In genomic region chr17:48407154-48407553, GRCm38 (mm10) we compare ENCODE assay signal across 9 mouse cellular contexts. TPM values are rescaled to one million over a fixed set of nuclear protein-coding genes. Genes with fewer than 3 reads are reported as not detected.
A peak's percentile ranks its signal among the peaks of the same experiment; 100 is the strongest.
DNase-seq lines count a peak whose midpoint lies in the region; ATAC-seq and TF ChIP-seq lines count a peak whose summit lies in the region.
"Had no signal": no experiment of that assay in that cellular context is flagged by ENCODE, and none has a peak within 500 bp of the region (broad histone marks: within the 10 kb centered on the region; RNA-seq: fewer than 3 reads in every experiment).

No protein-coding gene starts in this region.

- no peak overlapping the region for H3K27ac ChIP-seq in intestine, embryonic 15.5 days
- no peak overlapping the region for H3K27ac ChIP-seq in intestine, postnatal 0 days (ENCODE audit: low read depth, low read length)
- H3K27ac ChIP-seq in bone marrow, adult 2 months (ENCODE audit: control insufficient read depth, insufficient read depth, low read depth, low read length, poor library complexity), result peak overlapping the region; percentile 42; the same call in 1 of the 2 replicates
- H3K27ac ChIP-seq in embryonic facial prominence, embryonic 10.5 days (replicated peaks), result peak overlapping the region; percentile 99
- peak overlapping the region; percentile 100 for H3K27ac ChIP-seq in liver, embryonic 12.5 days
- H3K27ac ChIP-seq in thymus, adult 2 months (ENCODE audit: control insufficient read depth, insufficient read depth, low read length), result no peak overlapping the region

- H3K9me3 ChIP-seq in intestine, embryonic 15.5 days, result no peaks in the 10 kb centered on the region
- H3K9me3 ChIP-seq in intestine, postnatal 0 days (ENCODE audit: control insufficient read depth), result no peaks in the 10 kb centered on the region
- no peaks in the 10 kb centered on the region for H3K9me3 ChIP-seq in embryonic facial prominence, embryonic 10.5 days
- H3K9me3 ChIP-seq in liver, embryonic 12.5 days (replicated peaks), result no peaks in the 10 kb centered on the region

- H3K36me3 ChIP-seq in intestine, embryonic 15.5 days, result no peaks in the 10 kb centered on the region
- 0 out of 2 replicates have a peak, but pooled peaks cover 5% of the 10 kb centered on the region for H3K36me3 ChIP-seq in intestine, postnatal 0 days (ENCODE audit: control insufficient read depth, insufficient read depth)
- H3K36me3 ChIP-seq in embryonic facial prominence, embryonic 10.5 days (replicated peaks), result peaks cover 28% of the 10 kb centered on the region
- H3K36me3 ChIP-seq in liver, embryonic 12.5 days, result peaks cover 28% of the 10 kb centered on the region
- no peaks in the 10 kb centered on the region for H3K36me3 ChIP-seq in thymus, adult 2 months (ENCODE audit: control insufficient read depth, insufficient read depth, low read length)

- no peak for TF ChIP-seq POLR2A in bone marrow, adult 2 months (IDR thresholded peaks at IDR 0.05; ENCODE audit: borderline replicate concordance, control insufficient read depth, low read depth, low read length)
- TF ChIP-seq POLR2A in thymus, adult 2 months (IDR thresholded peaks at IDR 0.05; ENCODE audit: control insufficient read depth, extremely low read depth, insufficient read depth, low read length, poor library complexity), result no peak

- H3K9ac ChIP-seq in intestine, embryonic 15.5 days, result no peak overlapping the region
- H3K9ac ChIP-seq in intestine, postnatal 0 days (ENCODE audit: low read depth, low read length), result no peak overlapping the region
- H3K9ac ChIP-seq in liver, embryonic 12.5 days, result peak overlapping the region; percentile 99

- H3K4me2 ChIP-seq in intestine, embryonic 15.5 days (replicated peaks), result peak overlapping the region; percentile 77
- no peak overlapping the region for H3K4me2 ChIP-seq in intestine, postnatal 0 days (replicated peaks; ENCODE audit: low read depth)
- peak overlapping the region; percentile 82 for H3K4me2 ChIP-seq in liver, embryonic 12.5 days

- no peak for TF ChIP-seq CTCF in intestine, postnatal 0 days (IDR thresholded peaks at IDR 0.05; ENCODE audit: low read depth)
- TF ChIP-seq CTCF in bone marrow, adult 2 months (IDR thresholded peaks at IDR 0.05; ENCODE audit: control insufficient read depth, insufficient read depth, low read length), result no peak
- TF ChIP-seq CTCF in thymus, adult 2 months (IDR thresholded peaks at IDR 0.05; ENCODE audit: borderline replicate concordance, control insufficient read depth, extremely low read depth, insufficient read depth, low read length, poor library complexity), result no peak

- H3K4me1 ChIP-seq in intestine, embryonic 15.5 days (replicated peaks), result peaks cover 19% of the 10 kb centered on the region
- H3K4me1 ChIP-seq in intestine, postnatal 0 days (replicated peaks; ENCODE audit: control insufficient read depth, insufficient read depth, low read length), result peaks cover 15% of the 10 kb centered on the region; the same call in 1 of the 2 replicates
- H3K4me1 ChIP-seq in bone marrow, adult 2 months (ENCODE audit: control insufficient read depth, insufficient read depth, low read length), result peaks cover 4% of the 10 kb centered on the region
- H3K4me1 ChIP-seq in embryonic facial prominence, embryonic 10.5 days, result peaks cover 28% of the 10 kb centered on the region
- peaks cover 71% of the 10 kb centered on the region for H3K4me1 ChIP-seq in liver, embryonic 12.5 days
- H3K4me1 ChIP-seq in thymus, adult 2 months (replicated peaks; ENCODE audit: control insufficient read depth, insufficient read depth, low read length), result peaks cover 12% of the 10 kb centered on the region

- no peak for ATAC-seq in intestine, embryonic 15.5 days
- ATAC-seq in intestine, postnatal 0 days, result no peak
- ATAC-seq in liver, embryonic 12.5 days, result no peak
- ATAC-seq in megakaryocyte progenitor cell, adult 5-6 weeks (replicated peaks; ENCODE audit: poor library complexity), result no peak

- H3K27me3 ChIP-seq in intestine, embryonic 15.5 days (replicated peaks), result no peaks in the 10 kb centered on the region
- H3K27me3 ChIP-seq in intestine, postnatal 0 days (replicated peaks; ENCODE audit: control insufficient read depth, insufficient read depth, low read length), result no peaks in the 10 kb centered on the region
- no peaks in the 10 kb centered on the region for H3K27me3 ChIP-seq in embryonic facial prominence, embryonic 10.5 days (replicated peaks; ENCODE audit: low read depth, poor library complexity, severe bottlenecking)
- no peaks in the 10 kb centered on the region for H3K27me3 ChIP-seq in liver, embryonic 12.5 days (replicated peaks)
- H3K27me3 ChIP-seq in thymus, adult 2 months (ENCODE audit: control insufficient read depth, insufficient read depth, low read length), result no peaks in the 10 kb centered on the region

- no peak overlapping the region for H3K4me3 ChIP-seq in intestine, embryonic 15.5 days (replicated peaks)
- no peak overlapping the region for H3K4me3 ChIP-seq in intestine, postnatal 0 days (ENCODE audit: low read depth, low read length)
- peak overlapping the region; percentile 23 for H3K4me3 ChIP-seq in bone marrow, adult 2 months (replicated peaks; ENCODE audit: control insufficient read depth, low read depth, low read length)
- H3K4me3 ChIP-seq in embryonic facial prominence, embryonic 10.5 days, result peak overlapping the region; percentile 89
- peak overlapping the region; percentile 90 for H3K4me3 ChIP-seq in liver, embryonic 12.5 days
- no peak overlapping the region for H3K4me3 ChIP-seq in thymus, adult 2 months (ENCODE audit: control insufficient read depth, insufficient read depth, low read length)

- no peak for DNase-seq in embryonic facial prominence, embryonic 10.5 days (ENCODE audit: low spot score)
- no peak for DNase-seq in thymus, adult 2 months
- no peak for DNase-seq in kidney, adult 18-20 months

- WGBS in intestine, embryonic 15.5 days, result 84% methylated on average over 4 of the region's 4 CpGs
- WGBS in intestine, postnatal 0 days, result 67% methylated on average over 4 of the region's 4 CpGs
- 22% methylated on average over 4 of the region's 4 CpGs for WGBS in bone marrow, adult 2 months
- 87% methylated on average over 4 of the region's 4 CpGs for WGBS in embryonic facial prominence, embryonic 10.5 days
- 35% methylated on average over 4 of the region's 4 CpGs for WGBS in liver, embryonic 12.5 days (ENCODE audit: insufficient replicate concordance)
- 79% methylated on average over 4 of the region's 4 CpGs for WGBS in thymus, adult 2 months

RNA-seq across cellular contexts. Expression of gene Nfya, which starts 2.6 kb away (rescaled TPM):
- 11.2 and 12.5 TPM in 2 replicates for polyA plus RNA-seq in intestine, embryonic 15.5 days (2015; fragmentation: Nextera tagmentation; extraction: Ambion mirVana)
- 3.8 and 4.2 TPM in 2 replicates for polyA plus RNA-seq in intestine, postnatal 0 days (2015; fragmentation: Nextera tagmentation; extraction: Ambion mirVana)
- 24.2 and 28.6 TPM in 2 replicates for polyA plus RNA-seq in bone marrow, adult 2 months (2011; ENCODE audit: insufficient read depth, insufficient read length, low replicate concordance, missing spikeins)
- 25.4 and 26.6 TPM in 2 replicates for polyA plus RNA-seq in embryonic facial prominence, embryonic 10.5 days (2016; fragmentation: Nextera tagmentation; extraction: Ambion mirVana)
- polyA plus RNA-seq in liver, embryonic 12.5 days (2016; fragmentation: Nextera tagmentation; extraction: Ambion mirVana), result 10.9 and 11.3 TPM in 2 replicates
- polyA plus RNA-seq in thymus, adult 2 months (2012; rRNA removed), result 210 and 244 TPM in 2 replicates
- 103 and 105 TPM in 2 replicates for total RNA-seq in megakaryocyte progenitor cell, adult 5-6 weeks (2015)
- 34.4 and 38.0 TPM in 2 replicates for total RNA-seq in megakaryocyte progenitor cell, adult 5-6 weeks (2017)

RNA-seq across cellular contexts. Expression of gene Oard1, which starts 2.7 kb away (rescaled TPM):
- 72.8 and 73.2 TPM in 2 replicates for polyA plus RNA-seq in intestine, embryonic 15.5 days (2015; fragmentation: Nextera tagmentation; extraction: Ambion mirVana)
- 52.1 and 53.9 TPM in 2 replicates for polyA plus RNA-seq in intestine, postnatal 0 days (2015; fragmentation: Nextera tagmentation; extraction: Ambion mirVana)
- 36.6 and 44.1 TPM in 2 replicates for polyA plus RNA-seq in bone marrow, adult 2 months (2011; ENCODE audit: insufficient read depth, insufficient read length, low replicate concordance, missing spikeins)
- polyA plus RNA-seq in embryonic facial prominence, embryonic 10.5 days (2016; fragmentation: Nextera tagmentation; extraction: Ambion mirVana), result 87.8 and 89.5 TPM in 2 replicates
- polyA plus RNA-seq in liver, embryonic 12.5 days (2016; fragmentation: Nextera tagmentation; extraction: Ambion mirVana), result 56.5 and 58.1 TPM in 2 replicates
- polyA plus RNA-seq in thymus, adult 2 months (2012; rRNA removed), result 12.0 TPM in 2 replicates
- total RNA-seq in megakaryocyte progenitor cell, adult 5-6 weeks (2015), result 39.8 and 42.4 TPM in 2 replicates
- total RNA-seq in megakaryocyte progenitor cell, adult 5-6 weeks (2017), result 57.9 and 60.9 TPM in 2 replicates

RNA-seq across cellular contexts. Expression of gene Apobec2, which starts 25.6 kb away (rescaled TPM):
- polyA plus RNA-seq in intestine, embryonic 15.5 days (2015; fragmentation: Nextera tagmentation; extraction: Ambion mirVana), result 3.8 and 4.1 TPM in 2 replicates
- polyA plus RNA-seq in intestine, postnatal 0 days (2015; fragmentation: Nextera tagmentation; extraction: Ambion mirVana), result 2.6 TPM in 2 replicates
- 0.92 TPM in 1 of 2 replicates, not detected in the other for polyA plus RNA-seq in bone marrow, adult 2 months (2011; ENCODE audit: insufficient read depth, insufficient read length, low replicate concordance, missing spikeins)
- polyA plus RNA-seq in embryonic facial prominence, embryonic 10.5 days (2016; fragmentation: Nextera tagmentation; extraction: Ambion mirVana), result 0.61 and 1.2 TPM in 2 replicates
- 0.83 and 1.2 TPM in 2 replicates for polyA plus RNA-seq in liver, embryonic 12.5 days (2016; fragmentation: Nextera tagmentation; extraction: Ambion mirVana)
- polyA plus RNA-seq in thymus, adult 2 months (2012; rRNA removed), result 0.99 and 7.6 TPM in 2 replicates
- not detected in 2 replicates for total RNA-seq in megakaryocyte progenitor cell, adult 5-6 weeks (2015)
- not detected in 2 replicates for total RNA-seq in megakaryocyte progenitor cell, adult 5-6 weeks (2017)
- total RNA-seq: left cerebral cortex, adult 18-20 months had no signal

RNA-seq across cellular contexts. Expression of gene Tspo2, which starts 44.2 kb away (rescaled TPM):
- 3.5 and 4.4 TPM in 2 replicates for polyA plus RNA-seq in intestine, embryonic 15.5 days (2015; fragmentation: Nextera tagmentation; extraction: Ambion mirVana)
- 0.48 and 1.3 TPM in 2 replicates for polyA plus RNA-seq in intestine, postnatal 0 days (2015; fragmentation: Nextera tagmentation; extraction: Ambion mirVana)
- polyA plus RNA-seq in bone marrow, adult 2 months (2011; ENCODE audit: insufficient read depth, insufficient read length, low replicate concordance, missing spikeins), result 307 and 314 TPM in 2 replicates
- 0.24 and 0.45 TPM in 2 replicates for polyA plus RNA-seq in embryonic facial prominence, embryonic 10.5 days (2016; fragmentation: Nextera tagmentation; extraction: Ambion mirVana)
- 123 and 126 TPM in 2 replicates for polyA plus RNA-seq in liver, embryonic 12.5 days (2016; fragmentation: Nextera tagmentation; extraction: Ambion mirVana)
- 0.22 and 0.31 TPM in 2 replicates for polyA plus RNA-seq in thymus, adult 2 months (2012; rRNA removed)
- total RNA-seq in megakaryocyte progenitor cell, adult 5-6 weeks (2015), result 5.9 and 18.8 TPM in 2 replicates
- 4.2 and 6.8 TPM in 2 replicates for total RNA-seq in megakaryocyte progenitor cell, adult 5-6 weeks (2017)
- total RNA-seq: left cerebral cortex, adult 18-20 months had no signal

RNA-seq across cellular contexts. Expression of gene Treml1, which starts 47.4 kb away (rescaled TPM):
- polyA plus RNA-seq in intestine, embryonic 15.5 days (2015; fragmentation: Nextera tagmentation; extraction: Ambion mirVana), result 0.44 and 0.68 TPM in 2 replicates
- polyA plus RNA-seq in intestine, postnatal 0 days (2015; fragmentation: Nextera tagmentation; extraction: Ambion mirVana), result 0.12 and 0.23 TPM in 2 replicates
- polyA plus RNA-seq in bone marrow, adult 2 months (2011; ENCODE audit: insufficient read depth, insufficient read length, low replicate concordance, missing spikeins), result 58.8 and 115 TPM in 2 replicates
- polyA plus RNA-seq in embryonic facial prominence, embryonic 10.5 days (2016; fragmentation: Nextera tagmentation; extraction: Ambion mirVana), result 1.0 and 2.2 TPM in 2 replicates
- 29.4 and 36.2 TPM in 2 replicates for polyA plus RNA-seq in liver, embryonic 12.5 days (2016; fragmentation: Nextera tagmentation; extraction: Ambion mirVana)
- 0.73 TPM in 1 of 2 replicates, not detected in the other for polyA plus RNA-seq in thymus, adult 2 months (2012; rRNA removed)
- total RNA-seq in megakaryocyte progenitor cell, adult 5-6 weeks (2015), result 0.24 and 0.62 TPM in 2 replicates
- not detected in 2 replicates for total RNA-seq in megakaryocyte progenitor cell, adult 5-6 weeks (2017)

Comparison
In these comparisons a context has a peak if more than half of its experiments do, and no peak if none do; other contexts are left out.
1. H3K27ac ChIP-seq: peak in bone marrow, adult 2 months (single experiment), embryonic facial prominence, embryonic 10.5 days (single experiment) and liver, embryonic 12.5 days (single experiment); none in intestine, embryonic 15.5 days (single experiment), intestine, postnatal 0 days (single experiment) and thymus, adult 2 months (single experiment).
2. H3K4me3 ChIP-seq: peak in bone marrow, adult 2 months (single experiment), embryonic facial prominence, embryonic 10.5 days (single experiment) and liver, embryonic 12.5 days (single experiment); none in intestine, embryonic 15.5 days (single experiment), intestine, postnatal 0 days (single experiment) and thymus, adult 2 months (single experiment).